Comparison of ENCODE assay signal across 7 mouse cellular contexts in genomic region chr17:24724184-24724583, GRCm38 (mm10). TPM values are rescaled to one million over a fixed set of nuclear protein-coding genes. Genes with fewer than 3 reads are reported as not detected.
DNase-seq lines count a peak whose midpoint lies in the region; ATAC-seq lines count a peak whose summit lies in the region.

TSS of gene Ndufb10 (minus strand) at chr17:24724478.

- peak within 1 kb of the TSS; percentile 90 for H3K4me3 ChIP-seq in embryonic facial prominence, embryonic 10.5 days
- peak within 1 kb of the TSS; percentile 77 for H3K4me3 ChIP-seq in limb, embryonic 10.5 days
- peak within 1 kb of the TSS; percentile 78 for H3K4me3 ChIP-seq in midbrain, embryonic 13.5 days (replicated peaks)

- under 1% methylated on average over 30 of the region's 30 CpGs for WGBS in embryonic facial prominence, embryonic 10.5 days
- under 1% methylated on average over 30 of the region's 30 CpGs for WGBS in limb, embryonic 10.5 days
- WGBS in midbrain, embryonic 13.5 days, result under 1% methylated on average over 30 of the region's 30 CpGs

- peak; percentile 62 for ATAC-seq in granulocyte monocyte progenitor cell, adult 5-6 weeks (replicated peaks; ENCODE audit: poor library complexity, severe bottlenecking)
- peak; percentile 79 for ATAC-seq in midbrain, embryonic 13.5 days

- H3K36me3 ChIP-seq in embryonic facial prominence, embryonic 10.5 days (replicated peaks), result peaks cover 22% of the 10 kb centered on the region
- H3K36me3 ChIP-seq in limb, embryonic 10.5 days, result peaks cover 21% of the 10 kb centered on the region
- peaks cover 16% of the 10 kb centered on the region for H3K36me3 ChIP-seq in midbrain, embryonic 13.5 days

- no peaks in the 10 kb centered on the region for H3K9me3 ChIP-seq in embryonic facial prominence, embryonic 10.5 days
- no peaks in the 10 kb centered on the region for H3K9me3 ChIP-seq in limb, embryonic 10.5 days (replicated peaks)
- no peaks in the 10 kb centered on the region for H3K9me3 ChIP-seq in midbrain, embryonic 13.5 days

- H3K27me3 ChIP-seq in embryonic facial prominence, embryonic 10.5 days (replicated peaks; ENCODE audit: low read depth, poor library complexity, severe bottlenecking), result no peaks in the 10 kb centered on the region
- no peaks in the 10 kb centered on the region for H3K27me3 ChIP-seq in limb, embryonic 10.5 days (ENCODE audit: low read depth, poor library complexity, severe bottlenecking)
- H3K27me3 ChIP-seq in midbrain, embryonic 13.5 days, result 0 out of 2 replicates have a peak, but pooled peaks cover 11% of the 10 kb centered on the region

- H3K4me2 ChIP-seq in midbrain, embryonic 13.5 days (replicated peaks), result peak within 1 kb of the TSS; percentile 94

- peak within 1 kb of the TSS; percentile 94 for H3K9ac ChIP-seq in midbrain, embryonic 13.5 days (replicated peaks)

- DNase-seq in adrenal gland, postnatal 10 days, result peak; percentile 99
- peak; percentile 97 for DNase-seq in embryonic facial prominence, embryonic 10.5 days (ENCODE audit: low spot score)
- peak; percentile 94 for DNase-seq in kidney, adult 11 months
- DNase-seq in limb, embryonic 10.5 days (ENCODE audit: low spot score), result peak; percentile 99
- DNase-seq in spleen, adult 12 weeks (ENCODE audit: low spot score), result peak; percentile 93

- peaks cover 32% of the 10 kb centered on the region for H3K4me1 ChIP-seq in embryonic facial prominence, embryonic 10.5 days
- peaks cover 32% of the 10 kb centered on the region for H3K4me1 ChIP-seq in limb, embryonic 10.5 days
- H3K4me1 ChIP-seq in midbrain, embryonic 13.5 days (replicated peaks), result peaks cover 34% of the 10 kb centered on the region

- peak within 1 kb of the TSS; percentile 86 for H3K27ac ChIP-seq in embryonic facial prominence, embryonic 10.5 days (replicated peaks)
- peak within 1 kb of the TSS; percentile 81 for H3K27ac ChIP-seq in limb, embryonic 10.5 days
- peak within 1 kb of the TSS; percentile 82 for H3K27ac ChIP-seq in midbrain, embryonic 13.5 days

RNA-seq across cellular contexts. Expression of gene Ndufb10, which starts in this region (rescaled TPM):
- total RNA-seq in adrenal gland, postnatal 10 days (2021), result 100 to 1,000 TPM; 422 to 522 TPM
- 193 and 199 TPM in 2 replicates for polyA plus RNA-seq in embryonic facial prominence, embryonic 10.5 days (2016; fragmentation: Nextera tagmentation; extraction: Ambion mirVana)
- total RNA-seq in granulocyte monocyte progenitor cell, adult 5-6 weeks (2014; fragmentation: Nextera tagmentation), result 247 and 248 TPM in 2 replicates
- 237 and 286 TPM in 2 replicates for total RNA-seq in granulocyte monocyte progenitor cell, adult 5-6 weeks (2017)
- polyA plus RNA-seq in limb, embryonic 10.5 days (2016; fragmentation: Nextera tagmentation; extraction: Ambion mirVana), result 202 and 204 TPM in 2 replicates
- 257 and 260 TPM in 2 replicates for polyA plus RNA-seq in midbrain, embryonic 13.5 days (2015; fragmentation: Nextera tagmentation; extraction: Ambion mirVana)

Comparison
In these comparisons a context has a peak if more than half of its experiments do, and no peak if none do; other contexts are left out.
1. Peak in every context shown above with its lines: DNase-seq, ATAC-seq, H3K4me3 ChIP-seq and H3K27ac ChIP-seq.